Mouse (Mus musculus): ENCODE results near the gene Ucn2. TPM values are rescaled to one million over a fixed set of nuclear protein-coding genes. Genes with fewer than 3 reads are reported as not detected.

The Ucn2 gene
- polyA plus RNA-seq, 1 experiment, result 1.3 TPM

GRCm38 (mm10) chr9:108970623-108971022 lies 15.2 kb upstream of the Ucn2 start:
- 83% methylated on average over 8 of the region's 8 CpGs for WGBS
- no peak for DNase-seq
- Histone ChIP-seq H3K27ac (ENCODE audit: control insufficient read depth, insufficient read depth, low read length) (no peak overlapping the region), H3K27me3 (ENCODE audit: control insufficient read depth, insufficient read depth, low read length) (no peaks in the 10 kb centered on the region), H3K36me3 (ENCODE audit: control insufficient read depth, insufficient read depth, low read length) (no peaks in the 10 kb centered on the region), H3K4me1 (replicated peaks; ENCODE audit: control insufficient read depth, insufficient read depth, low read length) (no peaks in the 10 kb centered on the region), H3K4me3 (ENCODE audit: control insufficient read depth, insufficient read depth, low read length) (no peak overlapping the region)
- TF ChIP-seq CTCF (IDR thresholded peaks at IDR 0.05; ENCODE audit: borderline replicate concordance, control insufficient read depth, extremely low read depth, insufficient read depth, low read length, poor library complexity) (no peak), POLR2A (IDR thresholded peaks at IDR 0.05; ENCODE audit: control insufficient read depth, extremely low read depth, insufficient read depth, low read length, poor library complexity) (no peak)

- Histone ChIP-seq H3K4me1 (replicated peaks; ENCODE audit: control insufficient read depth, insufficient read depth, low read length) (no peaks in the 10 kb centered on the region), H3K27me3 (ENCODE audit: control insufficient read depth, insufficient read depth, low read length) (no peaks in the 10 kb centered on the region), H3K27ac (ENCODE audit: control insufficient read depth, insufficient read depth, low read length) (no peak overlapping the region), H3K4me3 (ENCODE audit: control insufficient read depth, insufficient read depth, low read length) (no peak overlapping the region), H3K36me3 (ENCODE audit: control insufficient read depth, insufficient read depth, low read length) (no peaks in the 10 kb centered on the region)
- 61% methylated on average over 9 of the region's 9 CpGs for WGBS
- no peak for DNase-seq
- TF ChIP-seq CTCF (IDR thresholded peaks at IDR 0.05; ENCODE audit: borderline replicate concordance, control insufficient read depth, extremely low read depth, insufficient read depth, low read length, poor library complexity) (no peak), POLR2A (IDR thresholded peaks at IDR 0.05; ENCODE audit: control insufficient read depth, extremely low read depth, insufficient read depth, low read length, poor library complexity) (no peak)
Observed at GRCm38 (mm10) chr9:108976483-108976882, 9.3 kb upstream of the Ucn2 start.

- 76% methylated on average over 7 of the region's 7 CpGs for WGBS
- Histone ChIP-seq H3K27ac (ENCODE audit: control insufficient read depth, insufficient read depth, low read length) (no peak overlapping the region), H3K4me1 (replicated peaks; ENCODE audit: control insufficient read depth, insufficient read depth, low read length) (no peaks in the 10 kb centered on the region), H3K36me3 (ENCODE audit: control insufficient read depth, insufficient read depth, low read length) (no peaks in the 10 kb centered on the region), H3K4me3 (ENCODE audit: control insufficient read depth, insufficient read depth, low read length) (no peak overlapping the region), H3K27me3 (ENCODE audit: control insufficient read depth, insufficient read depth, low read length) (no peaks in the 10 kb centered on the region)
- no peak for DNase-seq
- TF ChIP-seq CTCF (IDR thresholded peaks at IDR 0.05; ENCODE audit: borderline replicate concordance, control insufficient read depth, extremely low read depth, insufficient read depth, low read length, poor library complexity), result no peak
- TF ChIP-seq POLR2A (IDR thresholded peaks at IDR 0.05; ENCODE audit: control insufficient read depth, extremely low read depth, insufficient read depth, low read length, poor library complexity), result no peak
Observed at GRCm38 (mm10) chr9:108977966-108978365, 7.8 kb upstream of the Ucn2 start.

GRCm38 (mm10) chr9:108982498-108982897 lies 3.3 kb upstream of the Ucn2 start:
- Histone ChIP-seq H3K4me3 (ENCODE audit: control insufficient read depth, insufficient read depth, low read length) (no peak overlapping the region), H3K27ac (ENCODE audit: control insufficient read depth, insufficient read depth, low read length) (no peak overlapping the region), H3K36me3 (ENCODE audit: control insufficient read depth, insufficient read depth, low read length) (no peaks in the 10 kb centered on the region), H3K27me3 (ENCODE audit: control insufficient read depth, insufficient read depth, low read length) (no peaks in the 10 kb centered on the region), H3K4me1 (replicated peaks; ENCODE audit: control insufficient read depth, insufficient read depth, low read length) (no peaks in the 10 kb centered on the region)
- 50% methylated on average over 8 of the region's 8 CpGs for WGBS
- no peak for DNase-seq
- TF ChIP-seq POLR2A (IDR thresholded peaks at IDR 0.05; ENCODE audit: control insufficient read depth, extremely low read depth, insufficient read depth, low read length, poor library complexity) (no peak), CTCF (IDR thresholded peaks at IDR 0.05; ENCODE audit: borderline replicate concordance, control insufficient read depth, extremely low read depth, insufficient read depth, low read length, poor library complexity) (no peak)

GRCm38 (mm10) chr9:108983209-108983608 lies 2.6 kb upstream of the Ucn2 start:
- Histone ChIP-seq H3K27ac (ENCODE audit: control insufficient read depth, insufficient read depth, low read length) (no peak overlapping the region), H3K4me3 (ENCODE audit: control insufficient read depth, insufficient read depth, low read length) (no peak overlapping the region), H3K36me3 (ENCODE audit: control insufficient read depth, insufficient read depth, low read length) (no peaks in the 10 kb centered on the region), H3K4me1 (replicated peaks; ENCODE audit: control insufficient read depth, insufficient read depth, low read length) (0 out of 2 replicates have a peak, but pooled peaks cover 2% of the 10 kb centered on the region), H3K27me3 (ENCODE audit: control insufficient read depth, insufficient read depth, low read length) (no peaks in the 10 kb centered on the region)
- no peak for TF ChIP-seq POLR2A (IDR thresholded peaks at IDR 0.05; ENCODE audit: control insufficient read depth, extremely low read depth, insufficient read depth, low read length, poor library complexity)
- no peak for TF ChIP-seq CTCF (IDR thresholded peaks at IDR 0.05; ENCODE audit: borderline replicate concordance, control insufficient read depth, extremely low read depth, insufficient read depth, low read length, poor library complexity)
- WGBS, result 61% methylated on average over 9 of the region's 9 CpGs
- DNase-seq, result no peak

GRCm38 (mm10) chr9:108987704-108988350 lies 2.0 kb downstream of the Ucn2 start:
- 61% methylated on average over 15 of the region's 15 CpGs for WGBS
- DNase-seq, result no peak
- TF ChIP-seq POLR2A (IDR thresholded peaks at IDR 0.05; ENCODE audit: control insufficient read depth, extremely low read depth, insufficient read depth, low read length, poor library complexity) (no peak), CTCF (IDR thresholded peaks at IDR 0.05; ENCODE audit: borderline replicate concordance, control insufficient read depth, extremely low read depth, insufficient read depth, low read length, poor library complexity) (no peak)
- H3K27ac ChIP-seq (ENCODE audit: control insufficient read depth, insufficient read depth, low read length), result no peak overlapping the region
- no peaks in the 10 kb centered on the region for H3K27me3 ChIP-seq (ENCODE audit: control insufficient read depth, insufficient read depth, low read length)
- H3K36me3 ChIP-seq (ENCODE audit: control insufficient read depth, insufficient read depth, low read length), result no peaks in the 10 kb centered on the region
- peaks cover 11% of the 10 kb centered on the region for H3K4me1 ChIP-seq (replicated peaks; ENCODE audit: control insufficient read depth, insufficient read depth, low read length)
- H3K4me3 ChIP-seq (ENCODE audit: control insufficient read depth, insufficient read depth, low read length), result no peak overlapping the region
